ENCODE assay signal across 24 mouse cellular contexts in genomic region chr1:170380505-170380904, GRCm38 (mm10).
DNase-seq lines count a peak whose midpoint lies in the region; ATAC-seq lines count a peak whose summit lies in the region.
"Had no signal": no experiment of that assay in that cellular context is flagged by ENCODE, and none has a peak within 500 bp of the region (broad histone marks: within the 10 kb centered on the region; RNA-seq: fewer than 3 reads in every experiment).

No protein-coding gene starts in this region.

- H3K9ac ChIP-seq in forebrain, embryonic 13.5 days, result no peak overlapping the region
- no peak overlapping the region for H3K9ac ChIP-seq in midbrain, embryonic 14.5 days (replicated peaks; ENCODE audit: low read length)
- H3K9ac ChIP-seq: embryonic facial prominence, embryonic 15.5 days; forebrain, embryonic 12.5 days; heart, embryonic 13.5 days; hindbrain, embryonic 13.5 days; intestine, embryonic 15.5 days had no signal

- H3K27ac ChIP-seq in forebrain, embryonic 10.5 days, result peak overlapping the region; percentile 71
- no peak overlapping the region for H3K27ac ChIP-seq in forebrain, embryonic 13.5 days
- H3K27ac ChIP-seq in midbrain, embryonic 10.5 days (replicated peaks), result peak overlapping the region; percentile 63; the same call in 1 of the 2 replicates
- no peak overlapping the region for H3K27ac ChIP-seq in midbrain, embryonic 14.5 days (replicated peaks; ENCODE audit: low read depth, low read length)
- H3K27ac ChIP-seq: embryonic facial prominence, embryonic 15.5 days; forebrain, embryonic 12.5 days; gastrocnemius, adult 2 months; heart, embryonic 13.5 days; hindbrain, embryonic 13.5 days; intestine, embryonic 15.5 days had no signal

- ATAC-seq in forebrain, embryonic 13.5 days, result no peak
- no peak for ATAC-seq in midbrain, embryonic 14.5 days (ENCODE audit: low FRiP score, low TSS enrichment)
- ATAC-seq in CD4-positive, CD25-positive, alpha-beta regulatory T cell, adult 4 months, result no peak
- ATAC-seq: activated CD4-positive, CD25-positive, alpha-beta regulatory T cell, adult 4 months had no signal

- DNase-seq in forebrain, embryonic 10.5 days (ENCODE audit: extremely low spot score, low spot score), result no peak
- DNase-seq in midbrain, embryonic 10.5 days (ENCODE audit: low spot score), result no peak
- DNase-seq in midbrain, embryonic 14.5 days, result no peak
- DNase-seq in ZHBTc4 (ENCODE audit: low read depth, low spot score), result peak; percentile 18
- no peak for DNase-seq in cerebellum, postnatal 14 days
- DNase-seq: adrenal gland, adult 8-10 months; adrenal gland, postnatal 36 days; B cell, adult 2 months; cerebellum, adult 2 months; cerebellum, postnatal 10 days; embryo, embryonic 11 days; gastrocnemius, adult 2 months; gastrocnemius, postnatal 25 days; heart, postnatal 4 days; kidney, adult 18-20 months had no signal

- 6% methylated on average over 2 of the region's 2 CpGs for WGBS in forebrain, embryonic 10.5 days
- 7% methylated on average over 2 of the region's 2 CpGs for WGBS in forebrain, embryonic 13.5 days
- WGBS in midbrain, embryonic 10.5 days, result 7% methylated on average over 2 of the region's 2 CpGs
- WGBS in midbrain, embryonic 14.5 days, result 3% methylated on average over 2 of the region's 2 CpGs

- no peak overlapping the region for H3K4me3 ChIP-seq in forebrain, embryonic 10.5 days
- H3K4me3 ChIP-seq in forebrain, embryonic 13.5 days, result no peak overlapping the region
- no peak overlapping the region for H3K4me3 ChIP-seq in midbrain, embryonic 10.5 days
- H3K4me3 ChIP-seq in midbrain, embryonic 14.5 days (replicated peaks; ENCODE audit: low read depth, low read length), result no peak overlapping the region
- H3K4me3 ChIP-seq: embryonic facial prominence, embryonic 15.5 days; erythroblast, embryonic 14.5 days; forebrain, embryonic 12.5 days; gastrocnemius, adult 2 months; heart, embryonic 13.5 days; hindbrain, embryonic 13.5 days; intestine, embryonic 15.5 days had no signal

- H3K27me3 ChIP-seq in forebrain, embryonic 10.5 days (ENCODE audit: poor library complexity, severe bottlenecking), result no peaks in the 10 kb centered on the region
- H3K27me3 ChIP-seq in forebrain, embryonic 13.5 days, result no peaks in the 10 kb centered on the region
- no peaks in the 10 kb centered on the region for H3K27me3 ChIP-seq in midbrain, embryonic 10.5 days (ENCODE audit: low read depth, poor library complexity, severe bottlenecking)
- H3K27me3 ChIP-seq in midbrain, embryonic 14.5 days (ENCODE audit: control insufficient read depth, insufficient read depth, low read length), result no peaks in the 10 kb centered on the region
- H3K27me3 ChIP-seq: embryonic facial prominence, embryonic 15.5 days; forebrain, embryonic 12.5 days; heart, embryonic 13.5 days; hindbrain, embryonic 13.5 days; intestine, embryonic 15.5 days had no signal

- no peaks in the 10 kb centered on the region for H3K9me3 ChIP-seq in forebrain, embryonic 10.5 days
- H3K9me3 ChIP-seq in forebrain, embryonic 13.5 days (replicated peaks), result no peaks in the 10 kb centered on the region
- H3K9me3 ChIP-seq in midbrain, embryonic 10.5 days (replicated peaks), result no peaks in the 10 kb centered on the region
- H3K9me3 ChIP-seq in midbrain, embryonic 14.5 days (ENCODE audit: control insufficient read depth, low read length), result no peaks in the 10 kb centered on the region
- H3K9me3 ChIP-seq: embryonic facial prominence, embryonic 15.5 days; forebrain, embryonic 12.5 days; heart, embryonic 13.5 days; hindbrain, embryonic 13.5 days; intestine, embryonic 15.5 days had no signal

- H3K4me1 ChIP-seq in forebrain, embryonic 10.5 days, result peaks cover 28% of the 10 kb centered on the region
- peaks cover 21% of the 10 kb centered on the region for H3K4me1 ChIP-seq in forebrain, embryonic 13.5 days
- H3K4me1 ChIP-seq in midbrain, embryonic 10.5 days, result peaks cover 27% of the 10 kb centered on the region
- no peaks in the 10 kb centered on the region for H3K4me1 ChIP-seq in midbrain, embryonic 14.5 days (ENCODE audit: control insufficient read depth, insufficient read depth, low read length)
- H3K4me1 ChIP-seq: intestine, embryonic 15.5 days had no signal

- H3K36me3 ChIP-seq in forebrain, embryonic 10.5 days (replicated peaks), result no peaks in the 10 kb centered on the region
- no peaks in the 10 kb centered on the region for H3K36me3 ChIP-seq in forebrain, embryonic 13.5 days (ENCODE audit: poor library complexity, severe bottlenecking)
- no peaks in the 10 kb centered on the region for H3K36me3 ChIP-seq in midbrain, embryonic 10.5 days
- no peaks in the 10 kb centered on the region for H3K36me3 ChIP-seq in midbrain, embryonic 14.5 days (ENCODE audit: control insufficient read depth, insufficient read depth, low read length)
- H3K36me3 ChIP-seq: embryonic facial prominence, embryonic 15.5 days; forebrain, embryonic 12.5 days; heart, embryonic 13.5 days; hindbrain, embryonic 13.5 days; intestine, embryonic 15.5 days had no signal

- no peak overlapping the region for H3K4me2 ChIP-seq in forebrain, embryonic 13.5 days
- H3K4me2 ChIP-seq in midbrain, embryonic 14.5 days (ENCODE audit: low read length), result no peak overlapping the region
- H3K4me2 ChIP-seq: embryonic facial prominence, embryonic 15.5 days; forebrain, embryonic 12.5 days; heart, embryonic 13.5 days; hindbrain, embryonic 13.5 days; intestine, embryonic 15.5 days had no signal

Comparison
In these comparisons a context has a peak if more than half of its experiments do, and no peak if none do; other contexts are left out.
1. H3K27ac ChIP-seq: peak in forebrain, embryonic 10.5 days (single experiment) and midbrain, embryonic 10.5 days (single experiment); none in forebrain, embryonic 13.5 days (single experiment) and midbrain, embryonic 14.5 days (single experiment).